ENCODE assay signal across 8 mouse cellular contexts in the genomic region with DNA sequence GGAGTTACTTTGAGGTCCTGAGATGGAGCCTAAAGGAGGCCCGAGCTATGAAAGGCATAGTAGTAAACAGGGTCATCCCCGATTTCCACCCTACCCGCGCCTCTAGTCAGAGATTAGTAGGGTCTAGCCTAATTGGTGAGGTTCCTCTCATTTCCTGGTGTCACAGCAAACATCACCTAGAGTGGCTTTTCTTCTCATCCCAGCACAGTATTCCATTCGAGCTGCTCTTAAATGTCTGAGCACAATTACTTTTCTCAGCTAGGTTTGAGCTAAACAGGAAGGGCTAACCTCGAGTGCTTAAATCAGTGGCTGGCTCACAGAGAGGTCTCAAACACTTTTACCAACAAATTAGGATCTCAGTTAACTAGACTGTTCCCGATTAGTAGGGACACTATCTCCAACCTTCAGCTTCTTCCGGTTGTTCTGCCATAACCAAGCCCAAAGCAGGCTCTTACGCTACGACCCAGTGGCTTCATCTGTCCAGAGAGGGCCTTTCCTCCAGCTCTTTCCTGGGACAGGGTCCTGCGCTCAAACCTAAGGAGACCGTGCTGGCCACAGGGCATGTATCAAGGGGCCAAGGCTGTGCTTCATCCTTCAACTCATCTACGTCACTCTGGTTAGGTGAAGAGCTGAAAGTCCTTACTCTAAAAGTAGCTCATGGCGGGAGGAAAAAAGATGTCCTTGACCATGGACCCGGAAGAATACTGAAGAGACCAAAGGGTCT. TPM values are rescaled to one million over a fixed set of nuclear protein-coding genes. Genes with fewer than 3 reads are reported as not detected.
DNase-seq lines count a peak whose midpoint lies in the region; ATAC-seq and TF ChIP-seq lines count a peak whose summit lies in the region.

No protein-coding gene starts in this region.

- peak overlapping the region; percentile 86 for H3K27ac ChIP-seq in layer of hippocampus, adult 2 months
- 0 out of 2 replicates have a peak overlapping the region, but pooled peaks have one; percentile 53 for H3K27ac ChIP-seq in embryonic facial prominence, embryonic 14.5 days (replicated peaks; ENCODE audit: low read depth, low read length)
- H3K27ac ChIP-seq in intestine, embryonic 15.5 days = 0 out of 2 replicates have a peak overlapping the region, but pooled peaks have one; percentile 60

- H3K4me2 ChIP-seq in embryonic facial prominence, embryonic 14.5 days (ENCODE audit: low read depth, low read length) = peak overlapping the region; percentile 56
- peak overlapping the region; percentile 62 for H3K4me2 ChIP-seq in intestine, embryonic 15.5 days (replicated peaks)
- peak overlapping the region; percentile 73 for H3K4me2 ChIP-seq in myocyte (ENCODE audit: low read depth)

- ATAC-seq in embryonic facial prominence, embryonic 14.5 days (ENCODE audit: low read depth) = no peak; the same call in 1 of the 2 replicates
- ATAC-seq in intestine, embryonic 15.5 days = no peak

- peaks cover 38% of the 10 kb centered on the region for H3K79me2 ChIP-seq in myocyte (ENCODE audit: control insufficient read depth, insufficient read depth)

- H3K9me3 ChIP-seq in embryonic facial prominence, embryonic 14.5 days (ENCODE audit: control insufficient read depth, low read length) = no peaks in the 10 kb centered on the region
- H3K9me3 ChIP-seq in intestine, embryonic 15.5 days = no peaks in the 10 kb centered on the region

- peaks cover 10% of the 10 kb centered on the region; the same call in 1 of the 2 replicates for H3K4me1 ChIP-seq in embryonic facial prominence, embryonic 14.5 days (ENCODE audit: control insufficient read depth, insufficient read depth, low read length)
- H3K4me1 ChIP-seq in intestine, embryonic 15.5 days (replicated peaks) = peaks cover 14% of the 10 kb centered on the region

- DNase-seq in layer of hippocampus, adult 2 months (ENCODE audit: low spot score in 2 of 2) = no peak
- no peak for DNase-seq in layer of hippocampus, postnatal 36 days
- no peak for DNase-seq in embryonic facial prominence, embryonic 14.5 days (ENCODE audit: low spot score)
- DNase-seq in spleen, postnatal 36 days (ENCODE audit: low spot score in 2 of 2) = no peak
- no peak for DNase-seq in adrenal gland, adult 8-10 months
- DNase-seq in B cell, adult 2 months = no peak

- H3K36me3 ChIP-seq in embryonic facial prominence, embryonic 14.5 days (ENCODE audit: control insufficient read depth, insufficient read depth, low read length) = peaks cover 36% of the 10 kb centered on the region
- peaks cover 19% of the 10 kb centered on the region; the same call in 1 of the 2 replicates for H3K36me3 ChIP-seq in intestine, embryonic 15.5 days
- H3K36me3 ChIP-seq in myocyte (ENCODE audit: control insufficient read depth, insufficient read depth) = peaks cover 31% of the 10 kb centered on the region

- TF ChIP-seq POLR2A in myocyte (IDR thresholded peaks at IDR 0.05; ENCODE audit: insufficient read length, low read depth) = no peak

- H3K4me3 ChIP-seq in layer of hippocampus, adult 2 months = peak overlapping the region; percentile 77
- peak overlapping the region; percentile 97 for H3K4me3 ChIP-seq in embryonic facial prominence, embryonic 14.5 days (ENCODE audit: low read depth, low read length)
- peak overlapping the region; percentile 83 for H3K4me3 ChIP-seq in intestine, embryonic 15.5 days (replicated peaks)
- H3K4me3 ChIP-seq in myocyte = peak overlapping the region; percentile 84

- no peaks in the 10 kb centered on the region for H3K27me3 ChIP-seq in embryonic facial prominence, embryonic 14.5 days (replicated peaks; ENCODE audit: control insufficient read depth, insufficient read depth, low read length)
- H3K27me3 ChIP-seq in intestine, embryonic 15.5 days (replicated peaks) = no peaks in the 10 kb centered on the region
- H3K27me3 ChIP-seq in myocyte (ENCODE audit: control insufficient read depth, insufficient read depth, insufficient read length) = peaks cover 5% of the 10 kb centered on the region

- peak overlapping the region; percentile 70 for H3K9ac ChIP-seq in embryonic facial prominence, embryonic 14.5 days (ENCODE audit: low read depth, low read length)
- H3K9ac ChIP-seq in intestine, embryonic 15.5 days = peak overlapping the region; percentile 52

- no peak for TF ChIP-seq CTCF in layer of hippocampus, adult 2 months (conservative IDR thresholded peaks at IDR 0.05)

- WGBS in embryonic facial prominence, embryonic 14.5 days = 61% methylated on average over 15 of the region's 15 CpGs
- 61% methylated on average over 15 of the region's 15 CpGs for WGBS in intestine, embryonic 15.5 days

- no peak overlapping the region for H3ac ChIP-seq in myocyte (ENCODE audit: control insufficient read depth, insufficient read length)

TF ChIP-seq in myocyte, 11 proteins besides CTCF, POLR2A, EP300 and RAD21:
- no peak for TF ChIP-seq REST (IDR thresholded peaks at IDR 0.05; ENCODE audit: insufficient read depth, insufficient read length)
- no peak for TF ChIP-seq SRF (IDR thresholded peaks at IDR 0.05; ENCODE audit: control insufficient read depth, insufficient read length, low read depth)
- TF ChIP-seq USF1 (IDR thresholded peaks at IDR 0.05; ENCODE audit: low read depth) = no peak
- TF ChIP-seq E2F4 (IDR thresholded peaks at IDR 0.05; ENCODE audit: insufficient read depth) = no peak
- TF ChIP-seq MAX (IDR thresholded peaks at IDR 0.05; ENCODE audit: low read depth) = no peak

RNA-seq across cellular contexts. Expression of a gene that starts 0.6 kb away (rescaled TPM):
- total RNA-seq in layer of hippocampus, adult 2 months (2021) = 100 to 1,000 TPM; 606 to 625 TPM
- total RNA-seq in layer of hippocampus, postnatal 36 days (2021) = 100 to 1,000 TPM; 546 to 562 TPM
- 1,342 and 1,410 TPM in 2 replicates for polyA plus RNA-seq in embryonic facial prominence, embryonic 14.5 days (2014; fragmentation: Nextera tagmentation; extraction: Ambion mirVana)
- polyA plus RNA-seq in intestine, embryonic 15.5 days (2015; fragmentation: Nextera tagmentation; extraction: Ambion mirVana) = 1,243 and 1,274 TPM in 2 replicates
- polyA plus RNA-seq in myocyte (2012; fragmentation: generic; extraction: Trizol) = 2,418 TPM
- total RNA-seq in adrenal gland, adult 8-10 months (2022) = 1,000 to 10,000 TPM; 1,061 to 1,116 (median 1,082) TPM
